Mouse (Mus musculus) E14TG2a.4 (cell line): Measurements from ENCODE around the gene Rpap2.

ENCODE experiments used
- H3K27me3 ChIP-seq: 2 replicates; pipeline ENCODE4 v1.6.1; 2014; ENCODE audit warnings: low read length, control low read depth; ENCODE audit not compliant: insufficient read depth
- H3K36me3 ChIP-seq: 2 replicates; pipeline ENCODE4 v1.6.1; 2014; ENCODE audit warnings: low read length, control low read depth; ENCODE audit not compliant: insufficient read depth
- H3K4me1 ChIP-seq: replicated peaks from 2 replicates; pipeline ENCODE4 v1.6.1; 2014; ENCODE audit warnings: low read depth, low read length, control low read depth
- H3K4me3 ChIP-seq: replicated peaks from 2 replicates; pipeline ENCODE4 v1.5.1; 2014; ENCODE audit warnings: mild to moderate bottlenecking, low read length
- H3K9me3 ChIP-seq: 2 replicates; pipeline ENCODE4 v1.6.1; 2014; ENCODE audit warnings: low read length, control low read depth
- CTCF ChIP-seq: conservative IDR thresholded peaks from 2 replicates; pipeline ENCODE4 v1.5.1; 2014; ENCODE audit warnings: low read length
- NANOG ChIP-seq: IDR thresholded peaks from 2 replicates; pipeline ENCODE4 v1.6.1; 2014; ENCODE audit warnings: borderline replicate concordance, low read length, mixed read lengths
- POU5F1 ChIP-seq: IDR thresholded peaks from 2 replicates; pipeline ENCODE4 v1.6.1; 2014; ENCODE audit warnings: low read length, borderline replicate concordance

Gene Rpap2

GRCm38 (mm10) chr5:107698888-107699287 lies 101.7 kb downstream of the Rpap2 start:
- H3K9me3 ChIP-seq = 0 out of 2 replicates have a peak, but pooled peaks cover 4% of the 10 kb centered on the region

DNA sequence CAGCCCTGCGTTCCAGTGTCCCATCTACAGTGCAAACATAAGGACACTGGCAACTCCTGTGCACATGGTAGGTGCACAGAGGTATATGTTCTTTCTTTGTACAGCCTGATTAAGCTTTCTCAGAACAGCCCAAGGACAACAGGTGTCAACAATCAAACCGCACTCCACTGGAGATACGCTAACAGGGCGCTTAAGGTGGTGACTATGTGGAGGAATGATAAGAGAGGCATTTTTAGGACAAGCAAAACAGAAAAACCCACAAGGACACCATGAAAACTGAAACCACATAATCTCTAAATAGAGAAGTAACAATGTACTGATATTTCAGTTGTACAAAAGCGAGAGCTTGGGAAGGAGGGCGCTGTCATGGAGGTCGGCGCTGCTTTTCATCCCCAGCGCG lies 103.7 kb downstream of the Rpap2 start:
- no peaks in the 10 kb centered on the region; the same call in 1 of the 2 replicates for H3K27me3 ChIP-seq
- 0 out of 2 replicates have a peak, but pooled peaks cover 4% of the 10 kb centered on the region for H3K9me3 ChIP-seq
- no peak for TF ChIP-seq CTCF
- no peak overlapping the region for H3K4me3 ChIP-seq
- no peaks in the 10 kb centered on the region for H3K4me1 ChIP-seq
- no peaks in the 10 kb centered on the region for H3K36me3 ChIP-seq

More at GRCm38 (mm10) chr5:107698888-107699287, 101.7 kb downstream of the Rpap2 start:
- TF ChIP-seq POU5F1 (no peak), NANOG (no peak), CTCF (no peak)
- H3K36me3 ChIP-seq = no peaks in the 10 kb centered on the region
- no peak overlapping the region for H3K4me3 ChIP-seq
- H3K27me3 ChIP-seq = no peaks in the 10 kb centered on the region; the same call in 1 of the 2 replicates
- no peaks in the 10 kb centered on the region for H3K4me1 ChIP-seq

GRCm38 (mm10) chr5:107701658-107702057 lies 104.5 kb downstream of the Rpap2 start:
- H3K27me3 ChIP-seq = no peaks in the 10 kb centered on the region; the same call in 1 of the 2 replicates
- 0 out of 2 replicates have a peak, but pooled peaks cover 4% of the 10 kb centered on the region for H3K9me3 ChIP-seq
- no peaks in the 10 kb centered on the region for H3K4me1 ChIP-seq
- H3K4me3 ChIP-seq = no peak overlapping the region
- TF ChIP-seq CTCF (no peak), POU5F1 (no peak), NANOG (no peak)
- H3K36me3 ChIP-seq = no peaks in the 10 kb centered on the region

DNA sequence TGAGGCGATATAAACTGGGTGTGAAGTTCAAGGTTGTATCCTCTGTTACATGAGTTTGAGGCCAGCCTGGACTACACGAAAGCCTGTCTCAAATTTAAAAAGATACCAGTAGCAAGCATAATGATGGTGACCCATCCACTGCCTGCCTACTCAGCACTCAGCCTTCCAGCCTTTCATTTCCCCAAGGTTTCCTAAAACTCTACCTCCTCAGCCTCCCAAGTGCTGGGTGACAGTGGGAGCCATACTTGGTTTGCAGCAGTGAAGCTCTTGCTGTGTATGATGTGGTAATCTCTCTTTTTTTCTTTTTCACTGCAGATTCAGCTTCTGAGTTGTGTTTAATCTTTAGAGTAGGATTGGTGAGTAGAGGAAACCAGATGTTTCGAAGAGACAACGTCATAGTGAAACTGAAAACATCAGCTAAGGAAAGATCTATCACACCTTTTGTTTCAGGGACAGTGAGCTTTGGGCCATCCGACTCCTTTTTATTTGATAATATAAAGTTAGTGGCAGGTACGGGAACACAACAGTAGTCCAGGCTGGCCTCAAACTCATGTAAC lies 106.1 kb downstream of the Rpap2 start:
- H3K36me3 ChIP-seq = no peaks in the 10 kb centered on the region
- TF ChIP-seq NANOG (no peak), POU5F1 (no peak), CTCF (no peak)
- no peak overlapping the region for H3K4me3 ChIP-seq
- H3K4me1 ChIP-seq = 0 out of 2 replicates have a peak, but pooled peaks cover 5% of the 10 kb centered on the region
- H3K27me3 ChIP-seq = no peaks in the 10 kb centered on the region; the same call in none of the 2 replicates
- H3K9me3 ChIP-seq = no peaks in the 10 kb centered on the region

- Histone ChIP-seq H3K27me3 (peaks cover 5% of the 10 kb centered on the region), H3K9me3 (no peaks in the 10 kb centered on the region), H3K4me3 (no peak overlapping the region), H3K36me3 (no peaks in the 10 kb centered on the region), H3K4me1 (0 out of 2 replicates have a peak, but pooled peaks cover 5% of the 10 kb centered on the region)
- TF ChIP-seq NANOG (no peak), CTCF (no peak), POU5F1 (no peak)
Measured at GRCm38 (mm10) chr5:107705756-107706155, 108.6 kb downstream of the Rpap2 start.

DNA sequence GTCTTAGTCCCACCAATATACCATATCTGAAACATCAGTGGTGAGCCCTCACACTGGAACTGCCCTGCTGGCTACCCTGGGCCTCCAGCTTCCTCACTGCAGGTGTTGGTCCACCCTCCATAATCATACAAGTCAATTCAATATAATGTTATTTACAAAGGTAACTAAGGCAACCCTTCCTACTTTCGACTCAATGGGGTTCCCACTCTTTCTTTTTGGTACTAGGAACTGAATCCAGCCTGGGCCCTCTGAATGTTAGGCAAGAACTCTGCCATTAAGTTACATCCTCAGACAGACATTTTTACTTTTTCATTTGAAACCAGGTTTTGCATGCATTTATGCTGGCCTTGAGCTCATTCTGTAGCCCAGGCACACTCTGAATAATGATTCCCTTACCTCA lies 109.1 kb downstream of the Rpap2 start:
- no peak overlapping the region for H3K4me3 ChIP-seq
- H3K4me1 ChIP-seq = 0 out of 2 replicates have a peak, but pooled peaks cover 5% of the 10 kb centered on the region
- TF ChIP-seq CTCF = no peak
- no peak for TF ChIP-seq NANOG
- TF ChIP-seq POU5F1 = no peak
- peaks cover 5% of the 10 kb centered on the region for H3K27me3 ChIP-seq
- H3K36me3 ChIP-seq = no peaks in the 10 kb centered on the region
- H3K9me3 ChIP-seq = no peaks in the 10 kb centered on the region

- H3K9me3 ChIP-seq = no peaks in the 10 kb centered on the region
- H3K4me1 ChIP-seq = 0 out of 2 replicates have a peak, but pooled peaks cover 5% of the 10 kb centered on the region
- H3K36me3 ChIP-seq = no peaks in the 10 kb centered on the region
- no peak overlapping the region for H3K4me3 ChIP-seq
- peaks cover 5% of the 10 kb centered on the region; the same call in 1 of the 2 replicates for H3K27me3 ChIP-seq
- TF ChIP-seq NANOG (no peak), POU5F1 (no peak), CTCF (no peak)
Measured at GRCm38 (mm10) chr5:107708124-107708797, 111.1 kb downstream of the Rpap2 start.
